Mouse (Mus musculus): ENCODE results near the gene Tuba4a.

GRCm38 (mm10) chr1:75214442-75214841 lies 5.2 kb downstream of the Tuba4a start:
- TF ChIP-seq EP300 (IDR thresholded peaks at IDR 0.05; ENCODE audit: low read depth) (no peak), CTCF (IDR thresholded peaks at IDR 0.05; ENCODE audit: low read depth) (no peak)

All from heart, postnatal 0 days (tissue).